Mouse (Mus musculus) kidney, embryonic 16.5 days (tissue): Measurements from ENCODE around the gene Frem1. TPM values are rescaled to one million over a fixed set of nuclear protein-coding genes. Genes with fewer than 3 reads are reported as not detected.
A peak's percentile ranks its signal among the peaks of the same experiment; 100 is the strongest.

Source experiments
- ATAC-seq: fragments of 200-750 bp; cut with Nextera tagmentation; 2 replicates; pipeline ENCODE4 v1.8.0; 2017; ENCODE audit warnings: moderate TSS enrichment; ENCODE audit not compliant: low FRiP score, low TSS enrichment
- H3K27ac ChIP-seq: fragments of 300-500 bp; sonication (generic); 2 replicates; pipeline ENCODE4 v1.5.1; 2014; ENCODE audit warnings: low read length
- H3K27me3 ChIP-seq: fragments of 300-500 bp; sonication (generic); 2 replicates; pipeline ENCODE4 v1.6.1; 2014; ENCODE audit warnings: low read length, control low read depth, mixed read lengths; ENCODE audit not compliant: insufficient read depth
- H3K36me3 ChIP-seq: fragments of 300-500 bp; sonication (generic); 2 replicates; pipeline ENCODE4 v1.6.1; 2014; ENCODE audit warnings: low read length, control low read depth, mixed read lengths; ENCODE audit not compliant: insufficient read depth
- H3K4me1 ChIP-seq: fragments of 300-500 bp; sonication (generic); 2 replicates; pipeline ENCODE4 v1.6.1; 2014; ENCODE audit warnings: low read length, control low read depth, mixed read lengths; ENCODE audit not compliant: insufficient read depth
- H3K4me2 ChIP-seq: fragments of 300-500 bp; sonication (generic); replicated peaks from 2 replicates; pipeline ENCODE4 v1.6.1; 2014; ENCODE audit warnings: low read depth, low read length
- H3K4me3 ChIP-seq: fragments of 300-500 bp; sonication (generic); 2 replicates; pipeline ENCODE4 v1.5.1; 2014; ENCODE audit warnings: mild to moderate bottlenecking, low read length
- H3K9ac ChIP-seq: fragments of 300-500 bp; sonication (generic); replicated peaks from 2 replicates; pipeline ENCODE4 v1.6.1; 2014; ENCODE audit warnings: low read length
- H3K9me3 ChIP-seq: fragments of 300-500 bp; sonication (generic); 2 replicates; pipeline ENCODE4 v1.6.1; 2016; ENCODE audit warnings: low read length, control low read depth
- WGBS: fragments of 180-500 bp; shearing (Covaris S2); extraction: QIAGEN DNeasy Blood & Tissue Kit; methylation state at CpG from one replicate; pipeline ENCODE4 v1.1.7; 2014; 5-methylcytosine and 5-hydroxymethylcytosine counted together
- polyA plus RNA-seq: library from polyadenylated mRNA; unstranded; fragments of >200 nt; fragmentation: Nextera tagmentation; extraction: Ambion mirVana; gene quantifications from 2 replicates; pipeline ENCODE4 v1.2.1, GENCODE M21; 2015

Gene Frem1
- polyA plus RNA-seq, 1 experiment from 2014 or later = 24.4 TPM

- Histone ChIP-seq H3K9ac (no peak overlapping the region), H3K4me1 (no peaks in the 10 kb centered on the region), H3K27ac (no peak overlapping the region), H3K27me3 (no peaks in the 10 kb centered on the region), H3K4me3 (no peak overlapping the region), H3K9me3 (no peaks in the 10 kb centered on the region), H3K4me2 (no peak overlapping the region), H3K36me3 (peaks cover 6% of the 10 kb centered on the region)
- no peak for ATAC-seq
- 71% methylated on average over 7 of the region's 7 CpGs for WGBS
Observed at GRCm38 (mm10) chr4:82915576-82915975, 136.6 kb downstream of the Frem1 start.

- H3K4me1 ChIP-seq = no peaks in the 10 kb centered on the region
- WGBS = 79% methylated on average over 11 of the region's 11 CpGs
- no peak overlapping the region for H3K4me3 ChIP-seq
- no peak overlapping the region for H3K4me2 ChIP-seq
- H3K9ac ChIP-seq = no peak overlapping the region
- H3K9me3 ChIP-seq = no peaks in the 10 kb centered on the region
- H3K27me3 ChIP-seq = no peaks in the 10 kb centered on the region
- H3K27ac ChIP-seq = no peak overlapping the region
- no peak for ATAC-seq
- H3K36me3 ChIP-seq = peaks cover 6% of the 10 kb centered on the region
Observed at GRCm38 (mm10) chr4:82914601-82915143, 137.5 kb downstream of the Frem1 start.

- H3K9me3 ChIP-seq = no peaks in the 10 kb centered on the region
- H3K4me2 ChIP-seq = no peak overlapping the region
- H3K4me3 ChIP-seq = no peak overlapping the region
- peaks cover 4% of the 10 kb centered on the region; the same call in 1 of the 2 replicates for H3K36me3 ChIP-seq
- H3K27me3 ChIP-seq = no peaks in the 10 kb centered on the region
- no peak overlapping the region for H3K27ac ChIP-seq
- WGBS = 75% methylated on average over 10 of the region's 10 CpGs
- no peak overlapping the region for H3K9ac ChIP-seq
- no peaks in the 10 kb centered on the region for H3K4me1 ChIP-seq
- no peak for ATAC-seq
Observed at GRCm38 (mm10) chr4:82895227-82895626, 156.9 kb downstream of the Frem1 start.

GRCm38 (mm10) chr4:82892247-82892646, 159.9 kb downstream of the Frem1 start:
- no peak overlapping the region for H3K4me2 ChIP-seq
- no peak overlapping the region for H3K27ac ChIP-seq
- no peak overlapping the region for H3K4me3 ChIP-seq
- no peaks in the 10 kb centered on the region for H3K9me3 ChIP-seq
- no peaks in the 10 kb centered on the region for H3K4me1 ChIP-seq
- ATAC-seq = no peak
- WGBS = 84% methylated on average over 5 of the region's 5 CpGs
- H3K27me3 ChIP-seq = no peaks in the 10 kb centered on the region
- H3K9ac ChIP-seq = no peak overlapping the region
- H3K36me3 ChIP-seq = peaks cover 4% of the 10 kb centered on the region; the same call in 1 of the 2 replicates

- WGBS = 54% methylated on average over 2 of the region's 2 CpGs
- Histone ChIP-seq H3K4me2 (no peak overlapping the region), H3K9ac (no peak overlapping the region), H3K9me3 (no peaks in the 10 kb centered on the region), H3K4me3 (no peak overlapping the region), H3K27ac (no peak overlapping the region), H3K4me1 (no peaks in the 10 kb centered on the region), H3K36me3 (peaks cover 1% of the 10 kb centered on the region; the same call in 1 of the 2 replicates), H3K27me3 (no peaks in the 10 kb centered on the region)
- no peak for ATAC-seq
Observed at GRCm38 (mm10) chr4:82891566-82891965, 160.6 kb downstream of the Frem1 start.

- 55% methylated on average over 7 of the region's 7 CpGs for WGBS
- H3K27ac ChIP-seq = peak overlapping the region; percentile 48; the same call in 1 of the 2 replicates
Observed at GRCm38 (mm10) chr4:82891049-82891448, 161.1 kb downstream of the Frem1 start.

GRCm38 (mm10) chr4:82890585-82890984, 161.6 kb downstream of the Frem1 start:
- WGBS = 69% methylated on average over 4 of the region's 4 CpGs
- peak overlapping the region; percentile 48; the same call in 1 of the 2 replicates for H3K27ac ChIP-seq

More at GRCm38 (mm10) chr4:82891049-82891448, 161.1 kb downstream of the Frem1 start:
- no peak overlapping the region for H3K9ac ChIP-seq
- H3K4me2 ChIP-seq = no peak overlapping the region
- H3K9me3 ChIP-seq = no peaks in the 10 kb centered on the region
- no peak overlapping the region for H3K4me3 ChIP-seq
- H3K4me1 ChIP-seq = no peaks in the 10 kb centered on the region
- no peaks in the 10 kb centered on the region for H3K36me3 ChIP-seq
- H3K27me3 ChIP-seq = no peaks in the 10 kb centered on the region
- ATAC-seq = peak; percentile 71

GRCm38 (mm10) chr4:82886148-82886547, 166.0 kb downstream of the Frem1 start:
- 73% methylated on average over 2 of the region's 2 CpGs for WGBS
- Histone ChIP-seq H3K27me3 (no peaks in the 10 kb centered on the region), H3K4me2 (no peak overlapping the region), H3K36me3 (no peaks in the 10 kb centered on the region), H3K4me3 (no peak overlapping the region), H3K9me3 (no peaks in the 10 kb centered on the region), H3K4me1 (no peaks in the 10 kb centered on the region), H3K9ac (no peak overlapping the region), H3K27ac (no peak overlapping the region)
- no peak for ATAC-seq

More at GRCm38 (mm10) chr4:82890585-82890984, 161.6 kb downstream of the Frem1 start:
- no peak overlapping the region for H3K4me2 ChIP-seq
- H3K9ac ChIP-seq = no peak overlapping the region
- no peaks in the 10 kb centered on the region for H3K36me3 ChIP-seq
- H3K4me3 ChIP-seq = no peak overlapping the region
- no peak for ATAC-seq
- H3K4me1 ChIP-seq = no peaks in the 10 kb centered on the region
- H3K27me3 ChIP-seq = no peaks in the 10 kb centered on the region
- no peaks in the 10 kb centered on the region for H3K9me3 ChIP-seq

GRCm38 (mm10) chr4:82885535-82885913, 166.6 kb downstream of the Frem1 start:
- Histone ChIP-seq H3K27ac (no peak overlapping the region), H3K9me3 (no peaks in the 10 kb centered on the region), H3K27me3 (no peaks in the 10 kb centered on the region), H3K9ac (no peak overlapping the region), H3K4me1 (no peaks in the 10 kb centered on the region), H3K4me2 (no peak overlapping the region), H3K36me3 (no peaks in the 10 kb centered on the region), H3K4me3 (no peak overlapping the region)
- WGBS = 32% methylated on average over 1 of the region's 1 CpGs
- no peak for ATAC-seq

GRCm38 (mm10) chr4:82884636-82885534, 167.3 kb downstream of the Frem1 start, which contains the start of gene Cer1:
Gene Cer1 (minus strand): TSS chr4:82885148.
- 69% methylated on average over 18 of the region's 19 CpGs for WGBS
- no peak within 1 kb of the TSS for H3K9ac ChIP-seq
- no peak for ATAC-seq

More at GRCm38 (mm10) chr4:82884636-82885534, 167.3 kb downstream of the Frem1 start, which contains the start of gene Cer1:
- H3K4me3 ChIP-seq = no peak within 1 kb of the TSS
- no peaks in the 10 kb centered on the region for H3K9me3 ChIP-seq
- H3K27ac ChIP-seq = no peak within 1 kb of the TSS
- no peak within 1 kb of the TSS for H3K4me2 ChIP-seq
- H3K36me3 ChIP-seq = no peaks in the 10 kb centered on the region
- no peaks in the 10 kb centered on the region for H3K27me3 ChIP-seq
- H3K4me1 ChIP-seq = no peaks in the 10 kb centered on the region
